Mouse (Mus musculus) limb, embryonic 12.5 days (tissue): ENCODE measurements around the gene Sec62. TPM values are rescaled to one million over a fixed set of nuclear protein-coding genes. Genes with fewer than 3 reads are reported as not detected.
A peak's percentile ranks its signal among the peaks of the same experiment; 100 is the strongest.

Experiments
- ATAC-seq: fragments of 200-750 bp; cut with Nextera tagmentation; 2 replicates; pipeline ENCODE4 v1.8.0; 2017; ENCODE audit warnings: low read depth, moderate TSS enrichment; ENCODE audit not compliant: insufficient number of reproducible peaks, insufficient read depth, low FRiP score, low TSS enrichment
- H3K27ac ChIP-seq: fragments of 300-500 bp; sonication (generic); 2 replicates; pipeline ENCODE4 v1.5.1; 2016; ENCODE audit warnings: mild to moderate bottlenecking, moderate library complexity
- H3K27me3 ChIP-seq: fragments of 300-500 bp; sonication (generic); 2 replicates; pipeline ENCODE4 v1.6.1; 2016; ENCODE audit warnings: mild to moderate bottlenecking, moderate library complexity
- H3K36me3 ChIP-seq: fragments of 300-500 bp; sonication (generic); 2 replicates; pipeline ENCODE4 v1.6.1; 2016; ENCODE audit warnings: mild to moderate bottlenecking, moderate library complexity
- H3K4me1 ChIP-seq: fragments of 300-500 bp; sonication (generic); replicated peaks from 2 replicates; pipeline ENCODE4 v1.6.1; 2016
- H3K4me2 ChIP-seq: fragments of 300-500 bp; sonication (generic); 2 replicates; pipeline ENCODE4 v1.6.1; 2016; ENCODE audit warnings: mild to moderate bottlenecking, moderate library complexity
- H3K4me3 ChIP-seq: fragments of 300-500 bp; sonication (generic); replicated peaks from 2 replicates; pipeline ENCODE4 v1.5.1; 2016; ENCODE audit warnings: mild to moderate bottlenecking
- H3K9ac ChIP-seq: fragments of 300-500 bp; sonication (generic); replicated peaks from 2 replicates; pipeline ENCODE4 v1.6.1; 2016; ENCODE audit warnings: mild to moderate bottlenecking, moderate library complexity
- H3K9me3 ChIP-seq: fragments of 300-500 bp; sonication (generic); 2 replicates; pipeline ENCODE4 v1.6.1; 2016; ENCODE audit warnings: mild to moderate bottlenecking, moderate library complexity
- WGBS: fragments of 180-500 bp; shearing (Covaris S2); methylation state at CpG from one replicate; pipeline ENCODE4 v1.1.7; 2016; 5-methylcytosine and 5-hydroxymethylcytosine counted together
- polyA plus RNA-seq: library from polyadenylated mRNA; unstranded; fragments of >200 nt; fragmentation: Nextera tagmentation; extraction: Ambion mirVana; gene quantifications from 2 replicates; pipeline ENCODE4 v1.2.1, GENCODE M21; 2016

Sec62 gene
- 83.9 and 92.1 TPM in 2 replicates for polyA plus RNA-seq

DNA sequence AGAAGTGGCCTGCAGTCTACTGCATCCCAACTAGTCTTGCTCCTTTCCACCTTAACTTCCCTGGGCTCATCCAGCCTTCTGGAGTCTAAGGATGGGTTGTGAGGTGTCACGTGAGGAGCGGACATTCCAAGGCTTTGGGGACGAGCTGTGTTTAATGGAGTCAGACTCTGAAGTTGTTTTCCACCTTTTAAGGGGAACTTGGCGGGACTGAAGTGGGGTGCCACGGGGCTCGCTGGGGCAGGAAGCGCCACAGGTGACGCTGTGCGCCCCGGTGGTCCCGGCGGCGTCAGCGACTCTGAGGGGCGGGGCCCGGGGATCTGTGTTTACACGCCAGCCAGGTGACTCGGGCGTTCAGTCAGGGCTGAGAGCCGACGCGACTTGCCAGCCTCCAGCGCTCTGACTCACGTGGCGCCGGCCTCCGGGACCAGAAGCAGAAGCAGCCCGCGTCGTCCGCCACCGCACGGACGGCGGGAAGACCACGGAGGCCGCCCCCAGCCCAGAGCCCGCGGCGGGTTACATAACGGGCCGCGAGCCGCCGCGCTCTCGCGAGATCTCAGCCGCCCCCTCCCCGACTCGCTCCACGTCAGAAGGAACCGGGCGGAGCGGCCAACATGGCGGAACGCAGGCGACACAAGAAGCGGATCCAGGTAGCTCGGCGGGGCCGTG is at the start of gene Sec62:
Gene Sec62, plus strand, starts transcription at position 139 of the 666 bp plus-strand sequence.
- under 1% methylated on average over 58 of the region's 62 CpGs for WGBS
- H3K4me2 ChIP-seq, result peak within 1 kb of the TSS; percentile 71
- ATAC-seq, result peak; percentile 95
- no peaks in the 10 kb centered on the region for H3K9me3 ChIP-seq
- peak within 1 kb of the TSS; percentile 98 for H3K4me3 ChIP-seq
- peak within 1 kb of the TSS; percentile 97 for H3K27ac ChIP-seq
- peak within 1 kb of the TSS; percentile 96 for H3K9ac ChIP-seq
- no peaks in the 10 kb centered on the region for H3K27me3 ChIP-seq
- peaks cover 2% of the 10 kb centered on the region; the same call in 1 of the 2 replicates for H3K4me1 ChIP-seq
- H3K36me3 ChIP-seq, result no peaks in the 10 kb centered on the region

DNA sequence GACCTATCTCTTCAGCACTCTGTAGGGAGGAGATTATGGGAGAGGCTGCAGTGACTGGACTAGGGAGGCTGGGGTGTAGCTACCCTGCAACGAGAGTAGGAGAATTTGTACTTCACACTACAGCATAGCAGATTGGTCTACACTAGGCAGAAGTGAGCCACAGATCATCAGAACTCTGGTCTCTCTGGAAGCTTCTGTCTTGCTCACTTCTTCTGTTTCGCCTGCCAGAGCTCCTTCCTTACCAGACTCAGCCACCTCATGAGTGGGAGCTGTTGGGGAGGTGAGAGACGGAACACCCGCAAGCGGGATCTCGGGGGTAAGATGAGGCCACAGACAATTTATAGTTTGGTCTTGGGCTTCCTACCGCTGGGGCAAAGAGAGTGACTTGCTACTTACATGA is 49.8 kb upstream of the Sec62 start:
- 87% methylated on average over 7 of the region's 7 CpGs for whole genome bisulfite sequencing
- Histone ChIP-seq H3K9ac (no peak overlapping the region), H3K36me3 (no peaks in the 10 kb centered on the region), H3K27me3 (no peaks in the 10 kb centered on the region), H3K9me3 (peaks cover 4% of the 10 kb centered on the region; the same call in 1 of the 2 replicates), H3K4me2 (no peak overlapping the region), H3K27ac (no peak overlapping the region), H3K4me1 (no peaks in the 10 kb centered on the region), H3K4me3 (no peak overlapping the region)
- no peak for ATAC-seq

DNA sequence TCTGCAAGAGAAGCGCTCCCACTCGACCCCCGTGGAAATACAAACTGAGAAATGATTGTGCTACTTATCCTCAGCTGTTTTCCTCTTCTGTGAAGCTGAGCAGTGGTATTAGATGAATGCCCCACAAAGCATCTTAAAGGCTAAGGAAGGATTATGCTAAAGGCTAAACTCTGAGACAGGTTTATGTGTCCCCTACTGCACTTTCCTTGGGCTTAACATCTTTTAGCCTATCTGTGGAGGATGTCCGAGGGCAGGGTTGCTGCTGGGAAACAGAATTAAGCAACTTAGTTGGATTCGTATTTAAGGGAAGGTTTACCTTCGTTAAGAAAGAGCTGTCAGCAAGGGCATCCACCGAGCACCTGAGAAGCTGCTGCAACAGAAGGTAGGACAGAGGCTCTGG is 46.7 kb upstream of the Sec62 start, which contains the start of gene Samd7:
Gene Samd7, plus strand, starts transcription at position 288 of the 400 bp plus-strand sequence.
- Histone ChIP-seq H3K27me3 (no peaks in the 10 kb centered on the region), H3K36me3 (no peaks in the 10 kb centered on the region), H3K9ac (no peak within 1 kb of the TSS), H3K4me1 (no peaks in the 10 kb centered on the region), H3K4me2 (no peak within 1 kb of the TSS), H3K9me3 (peaks cover 4% of the 10 kb centered on the region; the same call in 1 of the 2 replicates), H3K4me3 (no peak within 1 kb of the TSS), H3K27ac (no peak within 1 kb of the TSS)
- ATAC-seq, result no peak
- WGBS, result 79% methylated on average over 7 of the region's 7 CpGs

DNA sequence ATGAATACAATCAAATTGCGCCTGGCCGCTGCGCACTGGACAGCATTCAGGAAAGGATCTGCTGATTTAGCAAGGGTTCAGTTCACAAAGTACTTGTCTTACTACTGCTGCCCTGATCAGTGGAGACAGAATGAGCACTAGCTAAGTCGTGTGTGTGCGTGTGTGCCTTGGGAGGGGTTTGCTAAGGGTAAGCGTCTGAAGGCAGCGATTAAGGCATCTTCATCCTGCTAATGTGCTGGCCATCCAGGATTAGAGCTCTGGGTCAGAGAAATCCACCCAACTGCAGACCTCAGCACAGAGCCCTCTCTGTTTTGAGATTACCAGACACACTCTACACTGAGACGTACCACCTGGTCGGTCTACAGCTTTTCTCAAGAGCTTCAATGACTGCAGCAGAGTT is 44.4 kb upstream of the Sec62 start:
- no peak overlapping the region for H3K9ac ChIP-seq
- ATAC-seq, result no peak
- H3K36me3 ChIP-seq, result no peaks in the 10 kb centered on the region
- no peak overlapping the region for H3K4me2 ChIP-seq
- H3K27ac ChIP-seq, result no peak overlapping the region
- H3K27me3 ChIP-seq, result no peaks in the 10 kb centered on the region
- H3K4me1 ChIP-seq, result no peaks in the 10 kb centered on the region
- H3K9me3 ChIP-seq, result peaks cover 4% of the 10 kb centered on the region; the same call in 1 of the 2 replicates
- 90% methylated on average over 9 of the region's 9 CpGs for WGBS
- H3K4me3 ChIP-seq, result no peak overlapping the region

DNA sequence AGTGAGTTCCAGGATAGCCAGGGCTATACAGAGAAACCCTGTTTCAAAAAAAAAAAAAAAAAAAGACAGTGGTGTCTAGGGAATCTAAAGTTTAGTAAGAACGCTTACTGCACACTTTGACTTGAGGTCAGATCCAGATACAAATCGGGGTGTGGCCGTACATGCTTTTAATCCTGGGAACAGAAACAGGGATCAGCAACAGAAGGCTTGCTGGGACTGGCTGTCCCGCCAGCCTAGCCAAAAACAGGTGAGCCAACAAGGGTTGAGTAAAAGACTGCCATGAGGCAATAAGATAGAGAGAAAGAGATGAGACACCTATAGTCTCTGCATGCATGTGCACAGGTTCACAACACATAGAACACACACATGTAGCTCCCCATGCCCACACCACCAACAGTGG is 38.0 kb upstream of the Sec62 start:
- H3K9me3 ChIP-seq, result no peaks in the 10 kb centered on the region
- no peak for ATAC-seq
- H3K4me2 ChIP-seq, result no peak overlapping the region
- H3K36me3 ChIP-seq, result no peaks in the 10 kb centered on the region
- no peak overlapping the region for H3K27ac ChIP-seq
- 94% methylated on average over 4 of the region's 4 CpGs for WGBS
- H3K4me1 ChIP-seq, result no peaks in the 10 kb centered on the region
- no peaks in the 10 kb centered on the region for H3K27me3 ChIP-seq
- H3K4me3 ChIP-seq, result no peak overlapping the region
- H3K9ac ChIP-seq, result no peak overlapping the region

DNA sequence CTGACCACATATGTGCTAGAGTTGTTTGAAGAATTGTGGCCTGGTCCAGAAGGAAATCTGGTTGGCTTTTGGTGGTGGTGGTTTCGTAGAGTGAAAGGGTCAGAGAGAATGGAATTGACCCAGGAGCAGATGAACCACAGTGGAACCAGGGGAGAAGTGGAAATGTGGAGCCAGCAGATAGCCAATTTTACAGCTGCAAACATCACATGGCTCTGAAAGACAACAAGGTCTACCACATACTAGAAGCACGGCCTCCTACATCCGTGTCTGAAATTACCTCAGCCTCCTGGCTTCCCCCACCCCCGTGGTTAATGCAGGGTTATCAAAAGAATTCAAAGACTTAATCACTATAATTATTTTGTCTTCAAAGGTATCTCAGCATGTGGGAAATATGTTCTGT is 27.8 kb upstream of the Sec62 start:
- no peaks in the 10 kb centered on the region for H3K27me3 ChIP-seq
- no peaks in the 10 kb centered on the region for H3K4me1 ChIP-seq
- H3K9me3 ChIP-seq, result no peaks in the 10 kb centered on the region
- no peaks in the 10 kb centered on the region for H3K36me3 ChIP-seq
- H3K4me2 ChIP-seq, result no peak overlapping the region
- no peak for ATAC-seq
- no peak overlapping the region for H3K27ac ChIP-seq
- WGBS, result 91% methylated on average over 4 of the region's 4 CpGs
- no peak overlapping the region for H3K9ac ChIP-seq
- H3K4me3 ChIP-seq, result no peak overlapping the region

DNA sequence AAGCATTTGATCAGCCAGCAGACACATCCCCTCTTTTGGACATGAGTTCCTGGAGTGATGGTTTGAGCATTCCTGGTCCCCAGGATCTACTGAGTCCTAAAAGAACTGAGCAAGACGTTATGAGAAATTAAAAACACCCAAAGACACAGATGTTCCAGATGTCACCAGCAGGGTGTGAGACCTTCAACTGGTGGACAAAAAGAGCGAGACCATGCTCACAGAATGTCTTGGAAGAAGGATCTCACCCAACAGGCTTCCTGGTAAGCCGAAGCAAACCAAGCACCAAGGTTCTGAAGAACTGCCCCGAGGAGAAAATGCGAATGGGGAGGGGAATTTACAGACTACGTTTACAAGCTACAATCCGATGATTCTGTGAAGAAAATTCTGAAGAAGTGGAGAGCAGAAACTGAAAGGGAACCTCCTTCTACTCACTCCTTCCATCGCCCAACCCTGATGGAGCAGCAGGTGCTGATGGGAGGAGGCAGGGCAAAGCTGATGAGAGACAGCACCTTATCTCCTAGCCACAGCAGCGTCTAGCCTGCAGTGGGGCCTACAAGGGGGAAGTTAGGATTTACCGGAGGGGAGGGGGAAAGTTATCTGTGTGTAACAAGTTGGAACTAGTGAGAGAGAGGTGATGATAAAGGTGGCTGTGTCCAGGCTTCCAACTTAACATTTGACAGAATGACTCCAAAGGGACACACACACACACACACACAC is 27.2 kb upstream of the Sec62 start:
- no peak for ATAC-seq
- no peaks in the 10 kb centered on the region for H3K27me3 ChIP-seq
- WGBS, result 73% methylated on average over 10 of the region's 10 CpGs
- H3K4me3 ChIP-seq, result no peak overlapping the region
- H3K36me3 ChIP-seq, result no peaks in the 10 kb centered on the region
- no peaks in the 10 kb centered on the region for H3K4me1 ChIP-seq
- H3K9me3 ChIP-seq, result no peaks in the 10 kb centered on the region
- H3K9ac ChIP-seq, result no peak overlapping the region
- no peak overlapping the region for H3K4me2 ChIP-seq
- no peak overlapping the region for H3K27ac ChIP-seq

DNA sequence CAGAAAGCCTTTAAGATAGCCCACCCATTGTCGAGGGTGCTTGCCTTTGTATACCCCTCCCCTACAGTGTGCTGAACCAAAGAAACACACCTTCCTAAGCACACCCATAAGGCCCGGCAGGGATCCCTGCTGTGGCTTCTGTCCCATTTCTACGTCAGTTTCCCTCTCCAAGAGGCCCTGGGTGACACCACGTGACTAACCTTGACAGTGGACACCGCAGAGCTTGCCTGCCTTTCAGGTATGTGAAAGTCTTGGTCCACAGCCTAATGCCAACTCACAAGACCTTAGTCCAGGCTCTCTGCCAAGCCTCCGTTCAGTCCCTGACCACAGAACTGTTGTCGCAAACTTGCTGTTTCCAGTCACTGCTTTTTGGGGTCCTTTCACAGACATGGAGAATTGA is 26.5 kb upstream of the Sec62 start:
- no peak overlapping the region for H3K27ac ChIP-seq
- no peak for ATAC-seq
- 81% methylated on average over 7 of the region's 7 CpGs for WGBS

DNA sequence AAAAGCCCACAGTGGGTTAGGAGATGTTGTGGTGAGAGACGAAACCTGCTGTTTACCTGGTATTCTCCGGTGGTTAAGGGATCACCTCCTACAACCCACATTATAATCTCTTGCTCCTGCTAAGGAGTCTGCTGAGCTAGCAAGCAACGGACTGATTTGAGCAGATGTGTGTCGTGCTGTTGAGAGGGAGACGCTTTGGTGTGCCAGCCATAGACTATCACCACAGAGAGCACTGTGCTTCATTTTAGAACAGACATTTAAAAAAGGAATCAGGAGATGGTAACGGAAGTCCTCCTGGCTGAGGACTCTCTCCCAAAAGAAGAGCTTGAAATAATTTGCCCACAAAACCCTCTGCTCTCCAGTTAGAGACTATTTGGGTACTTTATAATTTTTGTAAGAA is 25.4 kb upstream of the Sec62 start:
- no peaks in the 10 kb centered on the region for H3K36me3 ChIP-seq
- ATAC-seq, result no peak
- no peak overlapping the region for H3K4me2 ChIP-seq
- no peaks in the 10 kb centered on the region for H3K4me1 ChIP-seq
- H3K9me3 ChIP-seq, result no peaks in the 10 kb centered on the region
- no peak overlapping the region for H3K27ac ChIP-seq
- no peaks in the 10 kb centered on the region for H3K27me3 ChIP-seq
- 87% methylated on average over 6 of the region's 6 CpGs for WGBS
- no peak overlapping the region for H3K9ac ChIP-seq
- no peak overlapping the region for H3K4me3 ChIP-seq

More for the DNA sequence above, 26.5 kb upstream of the Sec62 start:
- no peaks in the 10 kb centered on the region for H3K27me3 ChIP-seq
- H3K36me3 ChIP-seq, result no peaks in the 10 kb centered on the region
- H3K9ac ChIP-seq, result no peak overlapping the region
- no peak overlapping the region for H3K4me2 ChIP-seq
- H3K4me1 ChIP-seq, result no peaks in the 10 kb centered on the region
- no peak overlapping the region for H3K4me3 ChIP-seq
- no peaks in the 10 kb centered on the region for H3K9me3 ChIP-seq

DNA sequence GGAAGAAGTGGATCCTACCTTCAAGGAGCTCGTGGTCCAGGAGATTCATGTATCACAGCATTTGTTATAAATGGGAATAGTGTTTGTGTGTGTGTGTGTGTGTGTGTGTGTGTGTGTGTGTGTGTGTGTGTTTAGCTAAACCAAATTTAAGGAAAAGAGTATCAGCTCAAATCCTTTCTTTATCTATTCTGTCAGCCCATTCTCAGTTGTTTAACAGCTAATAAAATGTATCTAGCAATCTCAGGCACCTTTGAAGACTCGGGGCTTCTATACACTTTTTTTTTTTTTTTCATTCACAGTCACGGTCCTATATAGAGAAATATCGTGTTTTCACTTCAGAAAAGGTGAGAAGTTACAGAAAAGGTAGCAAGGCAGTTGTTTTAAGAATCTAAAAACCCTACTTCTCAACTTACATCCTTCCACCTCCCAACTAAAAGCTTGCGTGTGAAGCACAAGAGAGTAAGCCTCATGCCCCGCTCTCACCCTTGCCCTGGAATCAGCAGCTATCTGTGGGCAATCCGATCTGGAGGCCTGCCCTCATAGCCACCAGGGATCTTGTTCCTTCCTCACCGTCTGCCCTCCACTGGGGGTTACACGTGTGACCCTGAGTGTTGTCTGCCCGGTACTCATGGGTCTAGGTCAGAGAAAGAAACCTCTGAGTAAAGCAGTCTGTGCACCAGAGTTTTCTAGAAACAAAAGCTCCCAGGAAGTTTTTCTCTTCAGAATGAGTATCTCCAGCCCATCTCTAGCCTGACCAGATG is 22.7 kb upstream of the Sec62 start:
- no peak for ATAC-seq
- Histone ChIP-seq H3K4me1 (no peaks in the 10 kb centered on the region), H3K27me3 (no peaks in the 10 kb centered on the region), H3K9ac (no peak overlapping the region), H3K4me2 (no peak overlapping the region), H3K4me3 (no peak overlapping the region), H3K27ac (no peak overlapping the region), H3K9me3 (no peaks in the 10 kb centered on the region), H3K36me3 (no peaks in the 10 kb centered on the region)
- 56% methylated on average over 10 of the region's 10 CpGs for WGBS

DNA sequence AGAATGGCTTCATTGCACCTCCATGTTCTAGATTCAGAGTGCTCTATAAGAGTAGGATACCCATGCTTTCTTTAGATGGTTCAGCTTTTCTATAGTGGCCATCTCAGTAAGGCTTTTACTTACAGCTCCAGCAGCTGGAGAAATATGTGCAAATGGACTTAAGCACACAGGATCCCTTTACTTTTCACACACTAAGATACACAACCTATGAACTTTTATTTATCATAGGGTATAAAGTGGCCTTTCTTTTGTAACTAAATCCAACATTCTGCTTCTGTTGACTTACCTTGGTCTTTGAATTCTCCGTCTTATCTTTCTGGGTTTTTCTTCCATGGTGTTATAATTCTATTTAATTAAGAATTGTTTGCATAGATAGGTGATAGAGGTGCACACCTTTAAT is 21.1 kb upstream of the Sec62 start:
- H3K4me2 ChIP-seq, result no peak overlapping the region
- 93% methylated on average over 1 of the region's 1 CpGs for WGBS
- no peak overlapping the region for H3K27ac ChIP-seq
- no peak overlapping the region for H3K4me3 ChIP-seq
- no peaks in the 10 kb centered on the region for H3K36me3 ChIP-seq
- no peak for ATAC-seq
- H3K27me3 ChIP-seq, result no peaks in the 10 kb centered on the region
- no peaks in the 10 kb centered on the region for H3K4me1 ChIP-seq
- no peaks in the 10 kb centered on the region for H3K9me3 ChIP-seq
- no peak overlapping the region for H3K9ac ChIP-seq
